Mouse (Mus musculus): ENCODE data around the gene Btn1a1. TPM values are rescaled to one million over a fixed set of nuclear protein-coding genes. Genes with fewer than 3 reads are reported as not detected.
A peak's percentile ranks its signal among the peaks of the same experiment; 100 is the strongest.

Gene Btn1a1
- not detected in 2 replicates for polyA plus RNA-seq (2016; fragmentation: Nextera tagmentation; extraction: Ambion mirVana)

- H3K36me3 ChIP-seq, result no peaks in the 10 kb centered on the region
- no peak for ATAC-seq (ENCODE audit: low FRiP score, low read depth)
- H3K4me3 ChIP-seq, result peak within 1 kb of the TSS; percentile 56
- 3% methylated on average over 7 of the region's 7 CpGs for WGBS
- peak within 1 kb of the TSS; percentile 77 for H3K4me2 ChIP-seq (replicated peaks)
- peaks cover 23% of the 10 kb centered on the region for H3K4me1 ChIP-seq
- peaks cover 26% of the 10 kb centered on the region for H3K27me3 ChIP-seq
- H3K9me3 ChIP-seq, result no peaks in the 10 kb centered on the region
- peak within 1 kb of the TSS; percentile 58; the same call in 1 of the 2 replicates for H3K9ac ChIP-seq (replicated peaks)
- H3K27ac ChIP-seq (replicated peaks), result no peak within 1 kb of the TSS
Measured at GRCm38 (mm10) chr13:23465600-23466109, at the start of gene Btn1a1. TSS of gene Btn1a1 (minus strand) at chr13:23465901.

- Histone ChIP-seq H3K27ac (replicated peaks) (no peak overlapping the region), H3K9ac (replicated peaks) (no peak overlapping the region), H3K36me3 (no peaks in the 10 kb centered on the region), H3K4me2 (replicated peaks) (no peak overlapping the region), H3K9me3 (no peaks in the 10 kb centered on the region), H3K4me1 (peaks cover 5% of the 10 kb centered on the region; the same call in 1 of the 2 replicates), H3K27me3 (no peaks in the 10 kb centered on the region), H3K4me3 (no peak overlapping the region)
- ATAC-seq (ENCODE audit: low FRiP score, low read depth), result no peak
- WGBS, result 73% methylated on average over 5 of the region's 5 CpGs
Measured at GRCm38 (mm10) chr13:23515281-23515680, 49.6 kb upstream of the Btn1a1 start.

GRCm38 (mm10) chr13:23513517-23513916, 47.8 kb upstream of the Btn1a1 start:
- H3K36me3 ChIP-seq, result no peaks in the 10 kb centered on the region
- H3K9me3 ChIP-seq, result no peaks in the 10 kb centered on the region
- H3K4me3 ChIP-seq, result no peak overlapping the region
- H3K4me2 ChIP-seq (replicated peaks), result no peak overlapping the region
- H3K27ac ChIP-seq (replicated peaks), result no peak overlapping the region
- no peak for ATAC-seq (ENCODE audit: low FRiP score, low read depth)
- no peak overlapping the region for H3K9ac ChIP-seq (replicated peaks)
- no peaks in the 10 kb centered on the region for H3K27me3 ChIP-seq
- WGBS, result 88% methylated on average over 1 of the region's 1 CpGs
- peaks cover 5% of the 10 kb centered on the region; the same call in 1 of the 2 replicates for H3K4me1 ChIP-seq

- H3K4me1 ChIP-seq, result peaks cover 10% of the 10 kb centered on the region
- H3K9me3 ChIP-seq, result no peaks in the 10 kb centered on the region
- ATAC-seq (ENCODE audit: low FRiP score, low read depth), result no peak
- WGBS, result 38% methylated on average over 1 of the region's 1 CpGs
- H3K9ac ChIP-seq (replicated peaks), result no peak overlapping the region
- H3K4me3 ChIP-seq, result no peak overlapping the region
- no peaks in the 10 kb centered on the region for H3K36me3 ChIP-seq
- peaks cover 4% of the 10 kb centered on the region; the same call in 1 of the 2 replicates for H3K27me3 ChIP-seq
- H3K27ac ChIP-seq (replicated peaks), result no peak overlapping the region
- no peak overlapping the region for H3K4me2 ChIP-seq (replicated peaks)
Measured at GRCm38 (mm10) chr13:23510127-23510526, 44.4 kb upstream of the Btn1a1 start.

GRCm38 (mm10) chr13:23506819-23507515, 41.3 kb upstream of the Btn1a1 start:
- WGBS, result 13% methylated on average over 14 of the region's 14 CpGs
- H3K36me3 ChIP-seq, result no peaks in the 10 kb centered on the region
- no peak for ATAC-seq (ENCODE audit: low FRiP score, low read depth)
- no peaks in the 10 kb centered on the region for H3K9me3 ChIP-seq
- H3K27me3 ChIP-seq, result peaks cover 4% of the 10 kb centered on the region; the same call in 1 of the 2 replicates
- no peak overlapping the region for H3K4me3 ChIP-seq
- H3K4me1 ChIP-seq, result peaks cover 13% of the 10 kb centered on the region
- no peak overlapping the region for H3K9ac ChIP-seq (replicated peaks)
- H3K4me2 ChIP-seq (replicated peaks), result no peak overlapping the region
- H3K27ac ChIP-seq (replicated peaks), result no peak overlapping the region

GRCm38 (mm10) chr13:23506351-23506750, 40.6 kb upstream of the Btn1a1 start:
- H3K4me2 ChIP-seq (replicated peaks), result peak overlapping the region; percentile 48
- ATAC-seq (ENCODE audit: low FRiP score, low read depth), result no peak
- no peaks in the 10 kb centered on the region for H3K9me3 ChIP-seq
- H3K27ac ChIP-seq (replicated peaks), result no peak overlapping the region
- peaks cover 4% of the 10 kb centered on the region; the same call in 1 of the 2 replicates for H3K27me3 ChIP-seq
- no peaks in the 10 kb centered on the region for H3K36me3 ChIP-seq
- H3K9ac ChIP-seq (replicated peaks), result no peak overlapping the region
- 2% methylated on average over 13 of the region's 13 CpGs for WGBS
- H3K4me1 ChIP-seq, result peaks cover 19% of the 10 kb centered on the region
- H3K4me3 ChIP-seq, result peak overlapping the region; percentile 25

- H3K4me3 ChIP-seq, result peak overlapping the region; percentile 25
- H3K4me1 ChIP-seq, result peaks cover 19% of the 10 kb centered on the region
- peak overlapping the region; percentile 48 for H3K4me2 ChIP-seq (replicated peaks)
- 3% methylated on average over 14 of the region's 14 CpGs for WGBS
- no peaks in the 10 kb centered on the region for H3K36me3 ChIP-seq
- H3K27ac ChIP-seq (replicated peaks), result no peak overlapping the region; the same call in 1 of the 2 replicates
- no peak overlapping the region for H3K9ac ChIP-seq (replicated peaks)
- H3K27me3 ChIP-seq, result peaks cover 4% of the 10 kb centered on the region; the same call in 1 of the 2 replicates
- H3K9me3 ChIP-seq, result no peaks in the 10 kb centered on the region
- ATAC-seq (ENCODE audit: low FRiP score, low read depth), result no peak
Measured at GRCm38 (mm10) chr13:23505662-23506345, 40.1 kb upstream of the Btn1a1 start.

GRCm38 (mm10) chr13:23503797-23504196, 38.1 kb upstream of the Btn1a1 start:
- 1% methylated on average over 9 of the region's 9 CpGs for WGBS
- H3K27me3 ChIP-seq, result peaks cover 12% of the 10 kb centered on the region
- ATAC-seq (ENCODE audit: low FRiP score, low read depth), result peak; percentile 45; the same call in 1 of the 2 replicates
- no peaks in the 10 kb centered on the region for H3K36me3 ChIP-seq
- no peaks in the 10 kb centered on the region for H3K9me3 ChIP-seq
- no peak overlapping the region for H3K4me2 ChIP-seq (replicated peaks)
- no peak overlapping the region for H3K9ac ChIP-seq (replicated peaks)
- H3K4me3 ChIP-seq, result no peak overlapping the region
- peaks cover 22% of the 10 kb centered on the region for H3K4me1 ChIP-seq
- no peak overlapping the region for H3K27ac ChIP-seq (replicated peaks)

GRCm38 (mm10) chr13:23502916-23503315, 37.2 kb upstream of the Btn1a1 start:
- Histone ChIP-seq H3K9me3 (no peaks in the 10 kb centered on the region), H3K9ac (replicated peaks) (no peak overlapping the region), H3K27me3 (peaks cover 19% of the 10 kb centered on the region), H3K4me2 (replicated peaks) (no peak overlapping the region), H3K27ac (replicated peaks) (no peak overlapping the region), H3K4me3 (no peak overlapping the region), H3K4me1 (peaks cover 28% of the 10 kb centered on the region), H3K36me3 (no peaks in the 10 kb centered on the region)
- WGBS, result 35% methylated on average over 4 of the region's 4 CpGs
- no peak for ATAC-seq (ENCODE audit: low FRiP score, low read depth)

GRCm38 (mm10) chr13:23502031-23502567, 36.4 kb upstream of the Btn1a1 start:
- Histone ChIP-seq H3K4me2 (replicated peaks) (peak overlapping the region; percentile 32; the same call in 1 of the 2 replicates), H3K27ac (replicated peaks) (no peak overlapping the region), H3K27me3 (peaks cover 15% of the 10 kb centered on the region), H3K9me3 (no peaks in the 10 kb centered on the region), H3K9ac (replicated peaks) (no peak overlapping the region), H3K4me1 (peaks cover 31% of the 10 kb centered on the region), H3K36me3 (no peaks in the 10 kb centered on the region), H3K4me3 (no peak overlapping the region)
- WGBS, result 30% methylated on average over 9 of the region's 9 CpGs
- no peak for ATAC-seq (ENCODE audit: low FRiP score, low read depth)

GRCm38 (mm10) chr13:23501511-23501910, 35.8 kb upstream of the Btn1a1 start:
- H3K9me3 ChIP-seq, result no peaks in the 10 kb centered on the region
- H3K4me2 ChIP-seq (replicated peaks), result peak overlapping the region; percentile 32
- H3K36me3 ChIP-seq, result no peaks in the 10 kb centered on the region
- H3K9ac ChIP-seq (replicated peaks), result no peak overlapping the region
- WGBS, result 20% methylated on average over 5 of the region's 5 CpGs
- H3K27ac ChIP-seq (replicated peaks), result no peak overlapping the region
- peaks cover 31% of the 10 kb centered on the region for H3K4me1 ChIP-seq
- H3K4me3 ChIP-seq, result no peak overlapping the region
- no peak for ATAC-seq (ENCODE audit: low FRiP score, low read depth)
- peaks cover 15% of the 10 kb centered on the region for H3K27me3 ChIP-seq

Measured in midbrain, embryonic 12.5 days (tissue).